Mouse (Mus musculus) CD8-positive naive resting alpha-beta T cell, adult 2 months (primary cell): ENCODE data around the gene Snx8.

Experiments
- DNase-seq, 2 experiments: peaks; one replicate each; pipeline ENCODE4 v3.0.0; 2022; ENCODE audit warnings: low read depth in 2 of 2, low spot score in 2 of 2

The Snx8 gene

GRCm38 (mm10) chr5:140388588-140389576, at the start of gene Snx8:
Snx8 (minus strand) TSS chr5:140389262.
- DNase-seq = peak; percentile 38 to 54

- no peak for DNase-seq
Observed at GRCm38 (mm10) chr5:140425016-140425783, 36.1 kb upstream of the Snx8 start.

GRCm38 (mm10) chr5:140420616-140421015, 31.6 kb upstream of the Snx8 start:
- no peak for DNase-seq

GRCm38 (mm10) chr5:140419442-140420080, 30.5 kb upstream of the Snx8 start:
- DNase-seq = peak in 1 of 2 experiments; percentile 8

- peak; percentile 84 to 86 for DNase-seq
Observed at GRCm38 (mm10) chr5:140418489-140419441, 29.7 kb upstream of the Snx8 start, which contains the start of gene Eif3b. Eif3b (plus strand) TSS chr5:140419328.

GRCm38 (mm10) chr5:140418106-140418488, 29.0 kb upstream of the Snx8 start:
- no peak for DNase-seq

GRCm38 (mm10) chr5:140414647-140415046, 25.6 kb upstream of the Snx8 start:
- no peak for DNase-seq

GRCm38 (mm10) chr5:140411339-140411738, 22.3 kb upstream of the Snx8 start:
- peak; percentile 54 to 69 for DNase-seq

- DNase-seq = no peak
Observed at GRCm38 (mm10) chr5:140408801-140409200, 19.7 kb upstream of the Snx8 start.

- DNase-seq = no peak
Observed at GRCm38 (mm10) chr5:140406666-140407065, 17.6 kb upstream of the Snx8 start.

- DNase-seq = no peak
Observed at GRCm38 (mm10) chr5:140405126-140405525, 16.1 kb upstream of the Snx8 start.

- DNase-seq = no peak
Observed at GRCm38 (mm10) chr5:140402640-140403270, 13.7 kb upstream of the Snx8 start.

- DNase-seq = peak; percentile 10 to 28
Observed at GRCm38 (mm10) chr5:140396166-140396940, 7.3 kb upstream of the Snx8 start.

- DNase-seq = no peak
Observed at GRCm38 (mm10) chr5:140392701-140393100, 3.6 kb upstream of the Snx8 start.

- DNase-seq = no peak
Observed at GRCm38 (mm10) chr5:140391981-140392380, 2.9 kb upstream of the Snx8 start.

- no peak for DNase-seq
Observed at GRCm38 (mm10) chr5:140391435-140391834, 2.4 kb upstream of the Snx8 start.

- DNase-seq = no peak
Observed at GRCm38 (mm10) chr5:140389647-140390046, 585 bp upstream of the Snx8 start.

- no peak for DNase-seq
Observed at GRCm38 (mm10) chr5:140387816-140388510, 1.1 kb downstream of the Snx8 start.
